Mouse (Mus musculus) bone marrow, adult 2 months (tissue): Measurements from ENCODE around the gene Boll. TPM values are rescaled to one million over a fixed set of nuclear protein-coding genes. Genes with fewer than 3 reads are reported as not detected.

Source experiments
- H3K27ac ChIP-seq: fragments of 200-500 bp; 2 replicates; pipeline ENCODE4 v1.5.1; 2012; ENCODE audit warnings: low read depth, mild to moderate bottlenecking, control low read depth, inconsistent platforms, low read length; ENCODE audit not compliant: control insufficient read depth, poor library complexity, insufficient read depth
- H3K4me1 ChIP-seq: fragments of 200-500 bp; 2 replicates; pipeline ENCODE4 v1.6.1; 2011; ENCODE audit warnings: low read length; ENCODE audit not compliant: control insufficient read depth, insufficient read depth
- H3K4me3 ChIP-seq: fragments of 200-500 bp; replicated peaks from 2 replicates; pipeline ENCODE3; 2011; ENCODE audit warnings: mild to moderate bottlenecking, low read depth, low read length, control low read depth; ENCODE audit not compliant: control insufficient read depth
- CTCF ChIP-seq: fragments of 200-500 bp; IDR thresholded peaks from 2 replicates; pipeline ENCODE4 v1.5.1; 2011; ENCODE audit warnings: low read length, control low read depth; ENCODE audit not compliant: control insufficient read depth, insufficient read depth
- POLR2A ChIP-seq: fragments of 200-500 bp; IDR thresholded peaks from 2 replicates; pipeline ENCODE4 v1.6.1; 2011; ENCODE audit warnings: low read depth, mild to moderate bottlenecking, control low read depth, low read length, borderline replicate concordance; ENCODE audit not compliant: control insufficient read depth
- WGBS: fragments of 180-500 bp; shearing (Covaris S2); methylation state at CpG from one replicate; pipeline ENCODE4 v1.1.7; 2018; 5-methylcytosine and 5-hydroxymethylcytosine counted together
- polyA plus RNA-seq: library from polyadenylated mRNA; stranded (reverse); fragments of >200 nt; gene quantifications from 2 replicates; pipeline ENCODE4 v1.2.4, GENCODE M21; 2011; ENCODE audit warnings: low replicate concordance; ENCODE audit not compliant: missing spikeins, insufficient read depth, insufficient read length

The Boll gene
- polyA plus RNA-seq, 1 experiment, result not detected

- Histone ChIP-seq H3K4me3 (peak within 1 kb of the TSS; percentile 85), H3K4me1 (no peaks in the 10 kb centered on the region; the same call in 1 of the 2 replicates), H3K27ac (peak within 1 kb of the TSS; percentile 79)
- TF ChIP-seq CTCF (peak; percentile 23; the same call in 1 of the 2 replicates), POLR2A (peak; percentile 84)
- WGBS, result under 1% methylated on average over 82 of the region's 82 CpGs
Observed at GRCm38 (mm10) chr1:55236890-55237642, 126.2 kb downstream of the Boll start, which contains the start of gene Mars2. Gene Mars2 (plus strand): TSS chr1:55237177.

GRCm38 (mm10) chr1:55236487-55236886, 126.8 kb downstream of the Boll start:
- H3K4me3 ChIP-seq, result no peak overlapping the region
- H3K27ac ChIP-seq, result no peak overlapping the region
- H3K4me1 ChIP-seq, result no peaks in the 10 kb centered on the region; the same call in 1 of the 2 replicates
- 20% methylated on average over 5 of the region's 5 CpGs for WGBS
- no peak for TF ChIP-seq CTCF
- TF ChIP-seq POLR2A, result no peak

- Histone ChIP-seq H3K4me1 (no peaks in the 10 kb centered on the region; the same call in 1 of the 2 replicates), H3K4me3 (no peak overlapping the region), H3K27ac (no peak overlapping the region)
- no peak for TF ChIP-seq POLR2A
- TF ChIP-seq CTCF, result no peak
- WGBS, result 75% methylated on average over 16 of the region's 16 CpGs
Observed at GRCm38 (mm10) chr1:55234910-55235520, 128.3 kb downstream of the Boll start.

GRCm38 (mm10) chr1:55228256-55228884, 134.9 kb downstream of the Boll start:
- WGBS, result 85% methylated on average over 8 of the region's 8 CpGs
- no peak overlapping the region for H3K27ac ChIP-seq
- TF ChIP-seq POLR2A (no peak), CTCF (no peak)
- no peak overlapping the region for H3K4me3 ChIP-seq
- no peaks in the 10 kb centered on the region for H3K4me1 ChIP-seq

GRCm38 (mm10) chr1:55227376-55227775, 135.9 kb downstream of the Boll start:
- Histone ChIP-seq H3K4me3 (no peak overlapping the region), H3K4me1 (no peaks in the 10 kb centered on the region)
- WGBS, result 39% methylated on average over 1 of the region's 1 CpGs

GRCm38 (mm10) chr1:55226011-55226857, 137.0 kb downstream of the Boll start, which contains the start of gene Rftn2:
Gene Rftn2 (minus strand): TSS chr1:55226782.
- Histone ChIP-seq H3K4me3 (peak within 1 kb of the TSS; percentile 16), H3K4me1 (no peaks in the 10 kb centered on the region), H3K27ac (no peak within 1 kb of the TSS)
- 21% methylated on average over 26 of the region's 26 CpGs for WGBS
- no peak for TF ChIP-seq POLR2A
- no peak for TF ChIP-seq CTCF

More at GRCm38 (mm10) chr1:55227376-55227775, 135.9 kb downstream of the Boll start:
- H3K27ac ChIP-seq, result no peak overlapping the region
- TF ChIP-seq CTCF (no peak), POLR2A (no peak)

- TF ChIP-seq CTCF (no peak), POLR2A (no peak)
- H3K27ac ChIP-seq, result no peak overlapping the region
- H3K4me1 ChIP-seq, result no peaks in the 10 kb centered on the region
- no peak overlapping the region for H3K4me3 ChIP-seq
- WGBS, result 62% methylated on average over 3 of the region's 3 CpGs
Observed at GRCm38 (mm10) chr1:55225398-55225797, 137.9 kb downstream of the Boll start.

GRCm38 (mm10) chr1:55224111-55224510, 139.2 kb downstream of the Boll start:
- H3K27ac ChIP-seq, result no peak overlapping the region
- no peak for TF ChIP-seq CTCF
- TF ChIP-seq POLR2A, result no peak
- no peaks in the 10 kb centered on the region for H3K4me1 ChIP-seq
- WGBS, result 63% methylated on average over 11 of the region's 11 CpGs
- H3K4me3 ChIP-seq, result no peak overlapping the region
